Comparison of ENCODE assay signal across 17 mouse cellular contexts in genomic region chr4:140904776-140905425, GRCm38 (mm10). TPM values are rescaled to one million over a fixed set of nuclear protein-coding genes. Genes with fewer than 3 reads are reported as not detected.
DNase-seq lines count a peak whose midpoint lies in the region; ATAC-seq and TF ChIP-seq lines count a peak whose summit lies in the region.
"Had no signal": no experiment of that assay in that cellular context is flagged by ENCODE, and none has a peak within 500 bp of the region (broad histone marks: within the 10 kb centered on the region; RNA-seq: fewer than 3 reads in every experiment).

No protein-coding gene starts in this region.

- no peak for ATAC-seq in liver, embryonic 12.5 days
- ATAC-seq in hindbrain, embryonic 13.5 days (ENCODE audit: low FRiP score) = no peak
- ATAC-seq: Patski had no signal

- no peaks in the 10 kb centered on the region for H3K9me3 ChIP-seq in liver, embryonic 12.5 days (replicated peaks)
- H3K9me3 ChIP-seq in hindbrain, embryonic 13.5 days = no peaks in the 10 kb centered on the region
- H3K9me3 ChIP-seq: forebrain, embryonic 13.5 days; heart, embryonic 12.5 days had no signal

- DNase-seq in heart, adult 11 months = peak; percentile 85
- DNase-seq in heart, postnatal 14 days = no peak
- DNase-seq in thymus, postnatal 25 days = peak; percentile 26
- DNase-seq in thymus, adult 2 months = no peak
- DNase-seq in thymus, postnatal 4 days = peak; percentile 43
- no peak for DNase-seq in testis, postnatal 14 days (ENCODE audit: low spot score)
- DNase-seq: cerebellum, adult 18-20 months; kidney, adult 18-20 months; right cerebral cortex, postnatal 25 days had no signal

- H3K27me3 ChIP-seq in thymus, adult 2 months (ENCODE audit: control insufficient read depth, insufficient read depth, low read length) = no peaks in the 10 kb centered on the region
- H3K27me3 ChIP-seq in liver, embryonic 12.5 days (replicated peaks) = peaks cover 86% of the 10 kb centered on the region
- peaks cover 73% of the 10 kb centered on the region for H3K27me3 ChIP-seq in hindbrain, embryonic 13.5 days
- H3K27me3 ChIP-seq: Patski had no signal

- H3K36me3 ChIP-seq in thymus, adult 2 months (ENCODE audit: control insufficient read depth, insufficient read depth, low read length) = no peaks in the 10 kb centered on the region
- H3K36me3 ChIP-seq in liver, embryonic 12.5 days = no peaks in the 10 kb centered on the region
- no peaks in the 10 kb centered on the region for H3K36me3 ChIP-seq in hindbrain, embryonic 13.5 days
- H3K36me3 ChIP-seq: heart, embryonic 12.5 days had no signal

- TF ChIP-seq POLR2A in thymus, adult 2 months (IDR thresholded peaks at IDR 0.05; ENCODE audit: control insufficient read depth, extremely low read depth, insufficient read depth, low read length, poor library complexity) = no peak

- H3K4me2 ChIP-seq in liver, embryonic 12.5 days = peak overlapping the region; percentile 72; the same call in 1 of the 2 replicates
- H3K4me2 ChIP-seq in hindbrain, embryonic 13.5 days = no peak overlapping the region

- peaks cover 23% of the 10 kb centered on the region for H3K4me1 ChIP-seq in thymus, adult 2 months (replicated peaks; ENCODE audit: control insufficient read depth, insufficient read depth, low read length)
- H3K4me1 ChIP-seq in liver, embryonic 12.5 days = peaks cover 45% of the 10 kb centered on the region
- H3K4me1 ChIP-seq in hindbrain, embryonic 13.5 days (replicated peaks) = peaks cover 13% of the 10 kb centered on the region

- intact Hi-C loops in heart, postnatal 14 days (cut with DNase I) = loop anchor here (5.0 kb wide), 2 partner anchors 52 to 228 kb away; no protein-coding TSS in a partner anchor

- H3K9ac ChIP-seq in liver, embryonic 12.5 days = no peak overlapping the region
- no peak overlapping the region for H3K9ac ChIP-seq in hindbrain, embryonic 13.5 days
- H3K9ac ChIP-seq: liver, embryonic 14.5 days had no signal

- TF ChIP-seq CTCF in thymus, adult 2 months (IDR thresholded peaks at IDR 0.05; ENCODE audit: borderline replicate concordance, control insufficient read depth, extremely low read depth, insufficient read depth, low read length, poor library complexity) = no peak

- no peak overlapping the region for H3K4me3 ChIP-seq in thymus, adult 2 months (ENCODE audit: control insufficient read depth, insufficient read depth, low read length)
- H3K4me3 ChIP-seq in liver, embryonic 12.5 days = no peak overlapping the region
- H3K4me3 ChIP-seq in hindbrain, embryonic 13.5 days = no peak overlapping the region

- H3K27ac ChIP-seq in thymus, adult 2 months (ENCODE audit: control insufficient read depth, insufficient read depth, low read length) = no peak overlapping the region
- H3K27ac ChIP-seq in liver, embryonic 12.5 days = no peak overlapping the region
- H3K27ac ChIP-seq in hindbrain, embryonic 13.5 days = no peak overlapping the region
- H3K27ac ChIP-seq: forebrain, embryonic 13.5 days; liver, embryonic 14.5 days had no signal

- 13% methylated on average over 14 of the region's 14 CpGs for WGBS in thymus, adult 2 months
- 26% methylated on average over 14 of the region's 14 CpGs for WGBS in liver, embryonic 12.5 days (ENCODE audit: insufficient replicate concordance)
- WGBS in hindbrain, embryonic 13.5 days = 54% methylated on average over 14 of the region's 14 CpGs

RNA-seq across cellular contexts. Expression of gene Padi2, which starts 1.2 kb away (rescaled TPM):
- 1 to 10 TPM in 1 of 2 experiments, under 1 TPM in 1; 0.41 to 1.1 TPM for total RNA-seq in heart, postnatal 14 days (2021)
- 19.5 and 21.9 TPM in 2 replicates for polyA plus RNA-seq in thymus, adult 2 months (2012; rRNA removed)
- polyA plus RNA-seq in liver, embryonic 12.5 days (2016; fragmentation: Nextera tagmentation; extraction: Ambion mirVana) = 2.5 and 3.7 TPM in 2 replicates
- 0.89 and 1.1 TPM in 2 replicates for polyA plus RNA-seq in hindbrain, embryonic 13.5 days (2015; fragmentation: Nextera tagmentation; extraction: Ambion mirVana)

RNA-seq across cellular contexts. Expression of gene Sdhb, which starts 56.1 kb away (rescaled TPM):
- 100 to 1,000 TPM; 916 to 936 TPM for total RNA-seq in heart, postnatal 14 days (2021)
- 194 and 239 TPM in 2 replicates for polyA plus RNA-seq in thymus, adult 2 months (2012; rRNA removed)
- polyA plus RNA-seq in liver, embryonic 12.5 days (2016; fragmentation: Nextera tagmentation; extraction: Ambion mirVana) = 241 and 248 TPM in 2 replicates
- polyA plus RNA-seq in hindbrain, embryonic 13.5 days (2015; fragmentation: Nextera tagmentation; extraction: Ambion mirVana) = 442 and 459 TPM in 2 replicates

RNA-seq across cellular contexts. Expression of gene Padi1, which starts 59.3 kb away (rescaled TPM):
- not detected for total RNA-seq in heart, postnatal 14 days (2021)
- polyA plus RNA-seq in thymus, adult 2 months (2012; rRNA removed) = 0.85 and 0.89 TPM in 2 replicates
- 0.10 TPM in 1 of 2 replicates, not detected in the other for polyA plus RNA-seq in liver, embryonic 12.5 days (2016; fragmentation: Nextera tagmentation; extraction: Ambion mirVana)
- not detected in 2 replicates for polyA plus RNA-seq in hindbrain, embryonic 13.5 days (2015; fragmentation: Nextera tagmentation; extraction: Ambion mirVana)
- total RNA-seq: layer of hippocampus, adult 2 months; left cerebral cortex, postnatal 14 days had no signal
- polyA plus RNA-seq: forebrain, embryonic 13.5 days had no signal

Comparison
In these comparisons a context has a peak if more than half of its experiments do, and no peak if none do; other contexts are left out.
1. DNase-seq: peak in heart, adult 11 months (single experiment), thymus, postnatal 25 days (single experiment) and thymus, postnatal 4 days (single experiment); none in heart, postnatal 14 days (0 of 2), thymus, adult 2 months (single experiment) and testis, postnatal 14 days (single experiment).